Mouse (Mus musculus) heart, postnatal 0 days (tissue): ENCODE data around the gene Rcn3.

Experiments used
- CTCF ChIP-seq: IDR thresholded peaks from 2 replicates; pipeline ENCODE4 v1.5.1; 2016; ENCODE audit warnings: antibody characterized with exemption, control low read depth, low read depth
- EP300 ChIP-seq: IDR thresholded peaks from 2 replicates; pipeline ENCODE4 v1.6.1; 2016; ENCODE audit warnings: antibody characterized with exemption, low read depth

GRCm38 (mm10) chr7:45121966-45122365 lies 29.9 kb upstream of the Rcn3 start:
- TF ChIP-seq CTCF = no peak
- TF ChIP-seq EP300 = no peak
